Mouse (Mus musculus) liver, embryonic 12.5 days (tissue): ENCODE results near the gene Shpk. TPM values are rescaled to one million over a fixed set of nuclear protein-coding genes. Genes with fewer than 3 reads are reported as not detected.

Experiments
- ATAC-seq: fragments of 200-750 bp; cut with Nextera tagmentation; 2 replicates; pipeline ENCODE4 v1.8.0; 2017; ENCODE audit warnings: moderate number of reproducible peaks, mild to moderate bottlenecking, moderate library complexity
- H3K27ac ChIP-seq: fragments of 300-500 bp; sonication (generic); 2 replicates; pipeline ENCODE4 v1.5.1; 2016; ENCODE audit warnings: mild to moderate bottlenecking
- H3K27me3 ChIP-seq: fragments of 300-500 bp; sonication (generic); replicated peaks from 2 replicates; pipeline ENCODE4 v1.6.1; 2016; ENCODE audit warnings: mild to moderate bottlenecking, moderate library complexity
- H3K36me3 ChIP-seq: fragments of 300-500 bp; sonication (generic); 2 replicates; pipeline ENCODE4 v1.6.1; 2016; ENCODE audit warnings: mild to moderate bottlenecking, moderate library complexity
- H3K4me1 ChIP-seq: fragments of 300-500 bp; sonication (generic); 2 replicates; pipeline ENCODE4 v1.6.1; 2016
- H3K4me2 ChIP-seq: fragments of 300-500 bp; sonication (generic); 2 replicates; pipeline ENCODE4 v1.6.1; 2016; ENCODE audit warnings: mild to moderate bottlenecking, moderate library complexity
- H3K4me3 ChIP-seq: fragments of 300-500 bp; sonication (generic); 2 replicates; pipeline ENCODE4 v1.5.1; 2016; ENCODE audit warnings: mild to moderate bottlenecking, moderate library complexity
- H3K9ac ChIP-seq: fragments of 300-500 bp; sonication (generic); 2 replicates; pipeline ENCODE4 v1.6.1; 2016; ENCODE audit warnings: mild to moderate bottlenecking, moderate library complexity
- H3K9me3 ChIP-seq: fragments of 300-500 bp; sonication (generic); replicated peaks from 2 replicates; pipeline ENCODE4 v1.6.1; 2016; ENCODE audit warnings: mild to moderate bottlenecking, moderate library complexity
- WGBS: fragments of 180-500 bp; shearing (Covaris S2); methylation state at CpG from one replicate; pipeline ENCODE4 v1.1.7; 2016; ENCODE audit not compliant: insufficient replicate concordance; 5-methylcytosine and 5-hydroxymethylcytosine counted together
- polyA plus RNA-seq: library from polyadenylated mRNA; unstranded; fragments of >200 nt; fragmentation: Nextera tagmentation; extraction: Ambion mirVana; gene quantifications from 2 replicates; pipeline ENCODE4 v1.2.1, GENCODE M21; 2016

Gene Shpk
- 2.1 and 2.3 TPM in 2 replicates for polyA plus RNA-seq

DNA sequence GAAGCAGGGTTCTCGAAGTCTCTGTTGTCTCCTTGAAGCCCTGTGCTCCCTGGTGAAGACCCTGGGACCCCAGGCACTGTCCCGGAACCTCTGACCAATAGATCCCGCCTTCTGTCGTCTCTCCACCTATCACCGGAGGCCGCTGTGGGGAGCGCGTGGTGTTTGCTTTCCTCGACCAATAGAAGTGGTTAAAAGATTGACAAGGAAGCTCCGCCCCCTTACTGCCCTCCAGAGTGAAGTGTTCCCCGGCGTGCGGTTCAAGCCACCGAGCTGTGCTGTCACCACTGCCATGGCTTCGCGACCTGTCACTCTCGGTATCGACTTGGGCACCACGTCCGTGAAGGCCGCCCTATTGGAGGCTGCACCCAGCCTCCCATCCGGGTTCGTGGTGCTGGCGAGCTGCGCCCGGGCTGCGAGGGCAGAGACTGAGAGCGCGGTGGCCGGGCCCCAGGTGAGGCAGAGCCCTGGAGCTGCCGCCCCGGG is at the start of gene Shpk:
Gene Shpk, plus strand, starts transcription at position 231 of the 483 bp plus-strand sequence.
- Histone ChIP-seq H3K9ac (peak within 1 kb of the TSS; percentile 88), H3K27me3 (no peaks in the 10 kb centered on the region), H3K36me3 (peaks cover 12% of the 10 kb centered on the region), H3K4me2 (peak within 1 kb of the TSS; percentile 99), H3K4me1 (peaks cover 23% of the 10 kb centered on the region), H3K4me3 (peak within 1 kb of the TSS; percentile 83), H3K27ac (peak within 1 kb of the TSS; percentile 77), H3K9me3 (no peaks in the 10 kb centered on the region)
- 1% methylated on average over 32 of the region's 32 CpGs for WGBS
- ATAC-seq: peak; percentile 96

DNA sequence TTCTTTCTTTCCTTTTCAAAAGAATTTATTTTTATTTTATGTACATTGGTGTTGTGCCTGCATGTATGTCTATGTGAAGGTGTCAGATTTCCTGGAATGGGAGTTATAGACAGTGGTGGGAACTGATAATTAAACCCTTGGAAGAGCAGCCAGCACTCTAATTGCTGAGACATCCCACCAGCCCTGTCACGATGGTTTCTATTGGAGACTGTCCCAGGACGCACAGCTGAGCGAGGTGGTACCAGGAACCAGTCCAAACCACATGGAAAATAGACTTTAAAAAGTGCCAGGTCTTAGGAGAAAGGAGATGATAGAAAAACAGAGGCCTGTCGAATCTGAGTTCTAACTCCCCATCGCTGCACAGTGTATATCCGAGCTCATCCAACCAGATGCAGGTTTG is 44.2 kb upstream of the Shpk start:
- no peak for ATAC-seq
- H3K36me3 ChIP-seq: no peaks in the 10 kb centered on the region
- H3K4me3 ChIP-seq: no peak overlapping the region
- no peak overlapping the region for H3K4me2 ChIP-seq
- WGBS: 67% methylated on average over 6 of the region's 6 CpGs
- no peak overlapping the region for H3K9ac ChIP-seq
- H3K4me1 ChIP-seq: no peaks in the 10 kb centered on the region
- peaks cover 53% of the 10 kb centered on the region for H3K27me3 ChIP-seq
- H3K27ac ChIP-seq: no peak overlapping the region
- H3K9me3 ChIP-seq: no peaks in the 10 kb centered on the region

DNA sequence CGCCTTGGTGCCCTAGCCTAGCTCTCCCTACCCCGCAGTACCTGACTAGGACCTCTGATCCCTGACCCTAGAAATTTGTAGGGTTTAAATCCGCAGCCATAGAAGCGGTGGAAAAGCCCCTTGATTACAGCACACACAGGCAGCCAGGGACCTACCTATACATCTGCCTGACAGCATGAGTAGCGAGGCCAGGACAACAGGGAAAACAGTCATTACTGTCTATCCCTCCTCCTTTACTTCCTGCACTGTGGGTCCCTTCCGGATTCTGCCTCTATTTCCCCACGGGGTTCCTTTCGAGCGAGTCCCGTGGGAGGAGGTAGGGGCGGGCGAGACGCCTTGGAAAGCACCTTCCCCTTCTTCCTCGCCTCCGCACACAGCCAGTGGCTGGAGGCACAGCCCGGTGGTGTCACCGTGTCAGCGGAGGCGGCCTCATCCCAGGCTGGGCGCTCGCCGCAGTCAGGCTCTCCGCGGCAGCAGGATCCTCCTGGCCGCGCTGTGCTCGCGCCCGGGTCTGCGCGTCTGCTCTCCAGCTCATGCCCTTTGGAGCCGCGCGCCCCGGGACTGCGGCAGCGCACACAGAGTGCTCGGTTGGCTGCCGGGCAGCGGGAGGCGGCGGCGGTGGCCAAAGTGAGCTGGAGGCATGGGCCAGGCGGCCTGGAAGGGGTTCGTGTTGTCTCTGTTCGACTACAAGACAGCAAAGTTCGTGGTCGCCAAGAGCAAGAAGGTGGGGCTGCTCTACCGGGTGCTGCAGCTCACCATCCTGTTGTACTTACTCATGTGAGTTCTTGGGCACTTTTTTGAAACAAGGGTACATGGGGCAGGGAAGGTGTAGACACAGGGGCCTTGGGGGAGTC is 39.1 kb upstream of the Shpk start, which contains the start of gene P2rx5:
Gene P2rx5, plus strand, starts transcription at position 465 of the 854 bp plus-strand sequence.
- 3% methylated on average over 49 of the region's 49 CpGs for WGBS
- no peaks in the 10 kb centered on the region for H3K9me3 ChIP-seq
- H3K4me1 ChIP-seq: peaks cover 10% of the 10 kb centered on the region; the same call in 1 of the 2 replicates
- no peaks in the 10 kb centered on the region for H3K36me3 ChIP-seq
- peak within 1 kb of the TSS; percentile 62 for H3K4me2 ChIP-seq
- H3K4me3 ChIP-seq: peak within 1 kb of the TSS; percentile 42
- 0 out of 2 replicates have a peak, but pooled peaks have one; percentile 25 for ATAC-seq
- H3K27me3 ChIP-seq: peaks cover 64% of the 10 kb centered on the region
- no peak within 1 kb of the TSS for H3K27ac ChIP-seq
- H3K9ac ChIP-seq: peak within 1 kb of the TSS; percentile 25; the same call in 1 of the 2 replicates

DNA sequence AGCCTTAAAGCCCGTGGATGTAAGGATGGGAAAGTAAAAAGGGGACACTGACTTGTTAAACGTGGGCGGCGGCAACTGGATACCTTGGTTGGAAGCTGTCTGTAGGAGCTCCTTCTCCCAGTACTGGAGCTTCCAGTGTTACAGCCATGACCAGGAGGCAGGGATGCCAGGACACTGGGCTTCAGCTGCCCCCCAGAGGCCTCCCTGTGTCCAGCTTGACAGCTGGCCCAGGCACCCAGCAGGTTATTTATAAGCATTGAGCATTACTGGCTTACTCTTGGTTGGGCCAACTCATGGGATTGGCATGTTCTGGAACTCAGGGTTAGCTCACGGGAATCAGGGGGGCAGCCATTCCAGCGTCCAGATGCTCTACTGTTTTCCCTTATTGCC is 38.5 kb upstream of the Shpk start:
- H3K9me3 ChIP-seq: no peaks in the 10 kb centered on the region
- H3K36me3 ChIP-seq: no peaks in the 10 kb centered on the region
- 31% methylated on average over 6 of the region's 6 CpGs for WGBS
- H3K27me3 ChIP-seq: peaks cover 58% of the 10 kb centered on the region
- peak overlapping the region; percentile 25; the same call in 1 of the 2 replicates for H3K9ac ChIP-seq
- peak overlapping the region; percentile 42 for H3K4me3 ChIP-seq
- peaks cover 15% of the 10 kb centered on the region; the same call in 1 of the 2 replicates for H3K4me1 ChIP-seq
- no peak for ATAC-seq
- H3K4me2 ChIP-seq: peak overlapping the region; percentile 62
- H3K27ac ChIP-seq: no peak overlapping the region

DNA sequence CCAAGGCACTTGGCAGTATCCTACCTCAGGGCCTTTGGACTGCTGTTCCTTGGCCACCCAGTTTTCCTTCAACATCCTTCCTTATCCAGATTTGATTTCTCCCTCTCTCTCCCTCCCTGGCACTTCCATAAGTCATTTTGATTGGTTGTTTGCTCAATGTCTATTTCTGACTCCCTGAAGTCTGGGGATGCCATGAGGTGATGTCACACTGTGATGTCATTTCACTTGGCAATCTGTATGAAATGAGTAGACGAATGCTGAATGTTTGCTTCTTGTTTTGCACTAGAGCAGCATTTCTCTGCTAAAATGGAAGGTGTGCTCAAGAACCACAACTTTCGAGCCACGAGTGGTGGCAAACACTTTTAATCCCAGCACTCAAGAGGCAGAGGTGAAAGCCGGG is 37.6 kb upstream of the Shpk start:
- no peak for ATAC-seq
- Histone ChIP-seq H3K4me2 (no peak overlapping the region), H3K27me3 (peaks cover 51% of the 10 kb centered on the region), H3K9ac (no peak overlapping the region), H3K9me3 (no peaks in the 10 kb centered on the region), H3K4me1 (peaks cover 22% of the 10 kb centered on the region; the same call in 1 of the 2 replicates), H3K4me3 (no peak overlapping the region), H3K36me3 (no peaks in the 10 kb centered on the region), H3K27ac (no peak overlapping the region)
- WGBS: 67% methylated on average over 4 of the region's 4 CpGs

DNA sequence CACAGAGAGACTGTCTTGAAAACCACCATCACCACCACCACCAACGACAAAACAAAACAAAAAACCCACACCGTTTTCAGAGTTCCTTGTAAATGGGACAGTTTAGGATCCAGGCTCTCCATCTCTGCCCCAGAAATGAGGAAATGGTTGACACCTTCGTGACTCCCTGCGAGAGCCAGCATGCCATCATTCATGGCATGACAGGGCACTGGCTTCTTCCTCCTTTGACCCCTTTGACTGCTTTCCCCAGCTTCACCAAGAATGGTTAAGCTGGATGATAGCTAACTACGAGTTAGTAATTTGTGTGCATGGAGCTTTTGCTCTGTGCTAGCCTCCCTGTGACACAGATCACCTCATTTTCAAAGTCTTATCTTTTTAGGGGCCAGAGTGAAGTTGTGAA is 37.0 kb upstream of the Shpk start:
- Histone ChIP-seq H3K27me3 (peaks cover 44% of the 10 kb centered on the region), H3K9me3 (no peaks in the 10 kb centered on the region), H3K27ac (no peak overlapping the region), H3K4me2 (no peak overlapping the region), H3K36me3 (no peaks in the 10 kb centered on the region), H3K4me1 (peaks cover 22% of the 10 kb centered on the region; the same call in 1 of the 2 replicates), H3K9ac (no peak overlapping the region), H3K4me3 (no peak overlapping the region)
- no peak for ATAC-seq
- WGBS: 19% methylated on average over 5 of the region's 5 CpGs

DNA sequence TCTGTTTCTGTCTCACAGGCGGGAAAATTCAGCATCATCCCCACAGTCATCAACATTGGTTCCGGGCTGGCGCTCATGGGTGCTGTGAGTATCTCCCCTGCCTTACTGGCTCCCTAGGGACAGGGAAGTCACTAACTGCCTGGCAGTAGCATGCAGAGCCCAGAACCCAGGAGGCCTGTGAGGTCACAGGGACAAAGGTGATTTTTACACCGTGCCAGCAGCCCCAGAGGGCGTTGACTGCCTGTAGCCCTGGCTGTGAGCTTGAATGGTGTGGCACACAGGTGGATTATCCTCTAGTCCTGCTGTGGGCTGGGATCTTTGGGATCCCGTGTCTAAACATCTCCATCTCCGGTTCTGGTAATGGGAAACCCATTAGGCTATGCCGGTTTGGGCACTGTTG is 31.2 kb upstream of the Shpk start:
- H3K9me3 ChIP-seq: no peaks in the 10 kb centered on the region
- H3K36me3 ChIP-seq: peaks cover 34% of the 10 kb centered on the region
- H3K27ac ChIP-seq: no peak overlapping the region
- WGBS: 83% methylated on average over 8 of the region's 8 CpGs
- H3K4me2 ChIP-seq: no peak overlapping the region
- H3K4me3 ChIP-seq: no peak overlapping the region
- H3K4me1 ChIP-seq: peaks cover 37% of the 10 kb centered on the region
- ATAC-seq: no peak
- no peak overlapping the region for H3K9ac ChIP-seq
- H3K27me3 ChIP-seq: no peaks in the 10 kb centered on the region

DNA sequence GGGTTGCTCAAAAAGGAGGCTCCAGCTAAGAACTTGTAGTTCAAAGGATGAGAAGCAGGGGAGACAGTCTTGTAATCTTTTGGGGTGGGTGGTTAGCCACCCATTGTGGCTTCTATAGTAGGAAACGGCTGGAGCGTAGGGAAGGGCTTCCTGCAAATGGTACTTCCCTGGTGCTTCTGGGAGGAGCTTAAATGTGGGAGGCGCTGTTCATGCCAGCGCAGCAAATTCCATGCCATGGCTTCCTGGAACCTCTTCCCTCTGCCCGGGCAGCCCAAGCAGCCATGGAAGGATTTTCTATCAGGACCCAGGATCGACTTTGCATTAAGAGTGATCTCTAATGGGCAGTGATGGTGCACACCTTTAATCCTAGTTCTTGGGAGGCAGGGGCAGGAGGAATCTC is 30.7 kb upstream of the Shpk start:
- Histone ChIP-seq H3K4me1 (peaks cover 37% of the 10 kb centered on the region), H3K27ac (no peak overlapping the region), H3K4me2 (no peak overlapping the region), H3K27me3 (no peaks in the 10 kb centered on the region), H3K9ac (no peak overlapping the region), H3K4me3 (no peak overlapping the region), H3K9me3 (no peaks in the 10 kb centered on the region), H3K36me3 (peaks cover 39% of the 10 kb centered on the region)
- ATAC-seq: no peak
- 75% methylated on average over 6 of the region's 6 CpGs for WGBS

DNA sequence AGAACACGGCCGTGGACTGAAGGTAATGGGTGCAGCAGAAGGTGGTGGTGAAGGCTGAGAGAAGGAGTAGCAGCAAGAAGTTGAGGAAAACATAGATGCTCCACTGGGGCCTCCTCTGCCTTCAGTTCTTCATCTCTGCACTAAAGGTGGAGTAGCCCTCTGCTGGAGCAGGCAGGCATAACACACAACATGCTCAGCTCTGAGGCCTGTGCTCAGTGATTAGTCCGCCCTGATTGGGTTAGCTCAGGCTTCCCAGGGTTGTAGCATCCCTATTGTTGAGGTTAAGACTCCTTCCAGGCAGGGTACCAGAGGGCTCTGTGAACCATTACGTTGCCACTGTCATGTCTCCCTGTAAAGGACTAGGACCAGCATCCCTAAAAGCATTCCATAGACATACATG is 30.0 kb upstream of the Shpk start:
- H3K9ac ChIP-seq: no peak overlapping the region
- H3K9me3 ChIP-seq: no peaks in the 10 kb centered on the region
- peaks cover 46% of the 10 kb centered on the region for H3K36me3 ChIP-seq
- no peak overlapping the region for H3K27ac ChIP-seq
- peaks cover 38% of the 10 kb centered on the region for H3K4me1 ChIP-seq
- peak; percentile 40 for ATAC-seq
- H3K4me2 ChIP-seq: no peak overlapping the region
- 32% methylated on average over 4 of the region's 4 CpGs for WGBS
- H3K27me3 ChIP-seq: no peaks in the 10 kb centered on the region
- no peak overlapping the region for H3K4me3 ChIP-seq

DNA sequence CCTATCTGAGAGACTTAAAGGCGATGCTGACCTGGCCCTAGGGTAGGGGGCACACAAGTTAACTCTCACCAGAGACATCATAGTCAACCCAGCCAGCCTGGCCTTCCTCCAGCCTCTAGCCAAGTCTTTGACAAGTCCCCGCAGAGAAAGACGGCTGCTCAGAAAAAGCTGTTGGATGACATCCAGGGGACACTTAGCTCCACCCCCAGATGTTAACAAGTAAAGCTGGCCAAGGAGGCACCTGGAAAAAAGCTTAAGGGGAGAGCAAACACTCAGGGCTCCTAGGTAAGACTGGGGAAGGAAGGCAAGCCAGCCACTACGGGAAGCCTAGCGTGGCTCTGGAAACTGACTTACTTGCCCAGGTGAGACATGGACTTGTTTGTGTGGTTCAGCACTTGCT is 27.1 kb upstream of the Shpk start:
- H3K9ac ChIP-seq: no peak overlapping the region
- H3K36me3 ChIP-seq: peaks cover 54% of the 10 kb centered on the region
- H3K27ac ChIP-seq: no peak overlapping the region
- H3K4me1 ChIP-seq: peaks cover 38% of the 10 kb centered on the region
- no peak for ATAC-seq
- no peaks in the 10 kb centered on the region for H3K9me3 ChIP-seq
- no peak overlapping the region for H3K4me3 ChIP-seq
- 61% methylated on average over 5 of the region's 5 CpGs for WGBS
- H3K4me2 ChIP-seq: no peak overlapping the region
- H3K27me3 ChIP-seq: no peaks in the 10 kb centered on the region

DNA sequence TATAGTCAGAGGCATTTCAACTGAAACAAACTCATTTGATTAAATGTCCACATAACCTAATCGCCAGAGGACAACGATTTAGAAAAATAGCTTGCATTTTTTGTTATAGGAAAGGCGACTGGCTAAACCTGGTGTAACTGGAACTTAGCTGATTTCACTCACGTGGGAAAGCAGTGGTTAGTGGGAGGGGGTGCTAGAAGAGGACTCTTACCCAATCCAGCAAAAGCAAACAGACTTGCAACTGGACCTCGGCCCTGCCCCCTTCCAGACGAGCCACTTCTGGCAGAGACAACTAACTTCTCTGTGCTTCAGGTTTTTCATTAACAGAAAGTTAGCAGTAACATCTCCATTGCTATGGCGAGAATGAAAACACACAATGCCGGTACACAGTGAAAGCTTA is 23.6 kb upstream of the Shpk start:
- Histone ChIP-seq H3K36me3 (peaks cover 48% of the 10 kb centered on the region), H3K4me3 (peak overlapping the region; percentile 94), H3K27ac (peak overlapping the region; percentile 83; the same call in 1 of the 2 replicates), H3K9me3 (no peaks in the 10 kb centered on the region), H3K4me2 (peak overlapping the region; percentile 94), H3K27me3 (no peaks in the 10 kb centered on the region), H3K4me1 (peaks cover 51% of the 10 kb centered on the region), H3K9ac (peak overlapping the region; percentile 94)
- WGBS: 34% methylated on average over 8 of the region's 8 CpGs
- ATAC-seq: no peak

DNA sequence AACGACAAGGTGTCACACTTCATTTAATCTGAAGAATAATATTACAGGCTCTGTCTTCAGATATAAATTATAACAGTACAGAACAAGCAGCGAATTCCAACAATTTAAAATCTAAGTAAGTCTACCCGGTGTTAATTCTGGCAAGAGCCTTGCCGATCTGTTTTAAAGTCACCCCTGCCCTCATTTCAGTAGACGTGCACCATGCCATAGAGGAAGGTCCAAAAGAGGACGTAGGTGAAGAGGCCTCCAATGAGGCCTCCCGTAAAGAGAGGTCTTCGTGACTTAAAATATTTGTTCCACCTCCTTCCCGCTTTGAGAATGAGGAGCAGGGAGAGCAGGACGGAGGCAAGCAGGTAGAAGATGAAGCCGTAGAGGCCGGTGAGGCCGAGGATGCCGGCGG is 23.1 kb upstream of the Shpk start:
- Histone ChIP-seq H3K4me1 (peaks cover 50% of the 10 kb centered on the region), H3K4me3 (peak overlapping the region; percentile 94), H3K4me2 (peak overlapping the region; percentile 94), H3K36me3 (peaks cover 44% of the 10 kb centered on the region), H3K9ac (peak overlapping the region; percentile 94), H3K27ac (peak overlapping the region; percentile 83), H3K27me3 (no peaks in the 10 kb centered on the region), H3K9me3 (no peaks in the 10 kb centered on the region)
- under 1% methylated on average over 15 of the region's 15 CpGs for WGBS
- ATAC-seq: no peak
